Mouse (Mus musculus): ENCODE data around the gene Tle1.

The Tle1 gene

DNA sequence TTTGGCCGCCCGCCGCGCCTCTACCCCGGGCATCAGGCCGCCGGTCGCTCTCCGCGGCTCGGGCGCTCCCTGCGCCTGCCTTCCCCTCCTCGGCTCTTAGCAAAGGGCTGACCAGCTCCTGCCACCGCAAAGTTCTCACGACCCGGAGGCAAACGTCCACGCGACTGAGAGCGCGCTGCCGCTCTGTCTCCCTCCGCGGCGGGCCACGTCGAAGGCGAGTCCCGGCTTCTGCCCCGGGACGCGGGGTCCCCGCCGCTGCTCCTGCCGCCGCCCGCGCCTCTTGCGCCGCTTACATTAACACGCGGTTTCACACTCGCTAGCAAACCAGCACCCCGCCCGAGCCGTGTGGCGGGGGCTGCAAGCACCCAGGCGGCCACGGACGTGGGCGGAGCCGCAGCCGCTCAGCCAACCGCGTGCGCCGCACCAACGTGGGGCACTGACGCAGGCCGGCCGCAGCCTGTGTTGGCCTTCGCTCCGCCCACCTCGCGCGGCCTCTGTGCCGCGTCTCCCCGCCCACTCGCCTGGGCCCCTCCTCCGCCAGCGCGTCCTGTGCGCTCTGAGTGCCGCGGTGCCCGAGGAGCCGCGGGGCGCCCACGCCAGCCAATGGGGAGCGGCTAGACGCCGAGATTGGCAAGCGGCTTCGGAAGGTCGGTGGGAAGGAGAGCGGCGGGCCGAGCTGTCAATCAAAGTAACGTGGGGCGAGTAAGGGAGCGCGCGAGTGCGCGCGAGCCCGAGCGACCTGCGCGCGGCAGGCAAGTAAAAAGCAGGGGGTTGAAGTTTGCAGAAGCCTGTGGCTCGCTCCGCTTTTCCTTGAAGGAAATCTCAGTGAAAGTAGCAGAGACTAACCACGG is at the start of gene Tle1:
Gene Tle1, minus strand, starts transcription at position 361 of the 851 bp plus-strand sequence.
- peak; percentile 99 for DNase-seq

DNA sequence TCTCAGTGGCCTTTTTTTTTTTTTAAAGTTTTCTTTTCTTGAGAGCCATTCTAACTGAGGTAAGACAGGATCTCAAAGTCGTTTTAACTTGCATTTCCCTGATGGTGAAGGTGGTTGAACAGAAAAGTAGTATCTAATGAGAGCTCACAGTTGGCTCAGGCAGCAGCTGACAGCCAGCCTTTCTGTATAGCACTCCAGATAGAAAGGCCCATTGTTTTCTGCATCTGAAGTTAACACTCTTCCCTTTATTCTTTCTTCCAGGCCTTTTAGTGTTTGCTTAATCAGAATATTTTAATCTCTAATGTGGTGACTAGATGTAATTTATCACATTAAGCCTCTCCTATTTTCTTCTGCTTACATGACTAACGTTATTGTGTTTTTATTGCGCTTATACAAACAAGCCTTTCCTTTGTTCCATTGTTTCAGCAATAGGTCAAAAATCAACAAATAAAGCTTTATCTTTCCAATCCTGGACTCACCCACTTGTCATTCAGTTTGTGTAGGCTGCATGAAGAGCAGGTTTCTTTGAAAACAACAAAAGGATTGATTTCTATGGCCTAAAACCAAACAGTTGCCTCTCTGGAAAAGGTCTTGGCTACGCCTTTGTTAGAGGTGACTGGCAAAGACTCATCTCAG is 33.0 kb upstream of the Tle1 start:
- DNase-seq, result peak; percentile 5

DNA sequence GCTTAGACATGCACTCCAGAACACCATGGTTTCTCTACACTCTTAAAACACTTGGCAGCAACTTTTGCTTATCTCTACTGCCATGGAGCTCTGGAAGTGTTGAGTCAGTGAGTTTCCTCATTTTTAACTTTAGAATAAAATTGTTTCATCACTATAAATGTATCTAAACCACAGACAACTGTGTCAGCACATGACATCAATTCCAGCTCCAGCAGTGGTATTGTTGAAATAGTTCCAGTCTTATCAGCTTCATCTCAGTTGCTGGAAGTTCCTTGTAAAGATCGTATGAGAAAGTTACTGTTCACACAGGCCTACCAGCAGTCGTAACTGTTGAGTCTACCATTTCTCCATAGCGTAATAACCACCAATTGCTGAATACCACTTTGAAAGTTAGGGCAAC is 31.5 kb upstream of the Tle1 start:
- DNase-seq, result no peak

DNA sequence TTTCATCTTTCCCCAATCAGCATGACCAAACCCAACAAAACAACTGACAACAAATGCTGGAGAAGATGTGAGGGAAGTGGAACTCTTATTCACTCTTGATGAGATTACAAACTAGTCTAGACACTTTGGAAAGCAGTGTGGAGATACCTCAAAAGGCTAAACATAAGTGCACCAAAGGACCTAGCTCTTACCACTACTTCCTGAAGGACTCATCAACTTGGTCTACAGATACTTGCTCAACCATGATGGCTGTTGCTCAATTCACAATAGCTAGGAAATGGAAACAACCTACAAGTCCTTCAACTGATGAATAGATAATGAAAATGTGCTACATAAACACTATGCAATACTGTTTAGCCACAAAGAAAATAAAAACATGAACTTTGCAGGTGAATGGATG is 30.1 kb upstream of the Tle1 start:
- DNase-seq, result no peak

DNA sequence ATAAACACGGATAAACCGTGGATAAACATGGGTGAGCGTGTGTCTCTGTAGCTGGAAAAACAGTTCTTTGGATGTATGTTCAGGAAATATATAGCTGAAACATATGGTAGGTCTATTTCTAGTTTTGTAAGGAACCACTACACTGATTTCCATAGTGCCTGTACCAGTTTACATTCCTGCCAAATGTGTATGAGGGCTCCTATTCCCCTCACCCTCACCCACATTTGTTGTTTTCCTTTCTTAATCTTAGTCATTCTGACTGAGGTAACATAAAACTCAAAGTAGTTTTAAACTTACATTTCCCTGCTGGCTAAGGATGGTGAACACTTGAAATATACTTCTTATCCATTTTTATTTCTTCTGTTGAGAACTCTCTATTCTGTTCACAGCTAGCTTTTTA is 20.9 kb upstream of the Tle1 start:
- DNase-seq, result no peak

DNA sequence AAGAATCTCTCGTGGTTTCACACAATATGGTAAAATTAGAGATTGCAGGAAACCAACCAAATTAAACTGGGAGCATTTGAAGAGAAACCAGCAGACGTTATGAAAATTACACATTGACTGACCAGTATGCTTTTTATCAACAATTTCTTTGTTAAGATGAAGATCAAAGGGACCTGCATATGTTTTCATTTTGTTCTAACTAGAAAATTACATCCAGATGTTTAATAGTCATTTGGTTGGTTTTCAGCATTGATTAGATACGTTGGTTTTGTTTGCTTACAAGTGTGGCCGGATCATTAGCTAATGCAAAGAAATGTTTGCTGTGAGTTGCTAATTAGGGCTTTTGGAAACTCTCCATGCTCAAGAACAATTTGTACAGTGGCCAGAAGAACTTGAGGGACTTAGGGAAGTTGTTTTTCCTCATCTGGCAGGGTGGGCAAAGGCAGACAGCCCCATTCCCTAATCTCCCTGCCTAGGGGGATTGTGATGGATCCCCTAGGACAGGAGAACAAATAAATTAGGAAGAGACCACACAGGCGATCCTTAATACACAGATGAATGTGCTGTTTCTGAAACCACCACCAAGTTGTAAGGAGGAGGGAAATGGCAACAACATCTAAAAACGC is 3.8 kb upstream of the Tle1 start:
- no peak for DNase-seq

DNA sequence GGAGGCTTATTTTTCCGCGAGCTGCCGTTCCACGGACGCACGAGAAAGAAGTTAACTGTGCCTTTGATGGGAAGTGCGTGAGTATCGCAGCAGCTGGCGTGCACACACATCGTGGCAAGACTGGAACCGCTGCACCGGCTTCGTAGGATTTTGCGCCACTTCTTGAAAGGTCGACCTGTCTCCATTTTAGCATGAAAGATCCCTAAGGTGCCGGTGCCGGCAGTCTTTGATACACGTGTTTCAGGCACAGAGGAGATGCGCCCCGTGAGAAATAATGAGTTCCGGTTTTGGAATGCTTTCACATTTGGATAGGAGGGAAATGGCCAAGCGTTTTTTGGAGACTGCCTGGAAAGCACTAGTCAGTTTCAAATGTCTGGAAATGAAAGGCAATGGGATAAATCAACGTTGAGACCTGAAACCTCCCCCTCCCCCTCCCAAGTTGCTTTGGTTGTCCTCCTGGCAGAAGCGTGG is 837 bp upstream of the Tle1 start:
- peak; percentile 77 for DNase-seq

DNA sequence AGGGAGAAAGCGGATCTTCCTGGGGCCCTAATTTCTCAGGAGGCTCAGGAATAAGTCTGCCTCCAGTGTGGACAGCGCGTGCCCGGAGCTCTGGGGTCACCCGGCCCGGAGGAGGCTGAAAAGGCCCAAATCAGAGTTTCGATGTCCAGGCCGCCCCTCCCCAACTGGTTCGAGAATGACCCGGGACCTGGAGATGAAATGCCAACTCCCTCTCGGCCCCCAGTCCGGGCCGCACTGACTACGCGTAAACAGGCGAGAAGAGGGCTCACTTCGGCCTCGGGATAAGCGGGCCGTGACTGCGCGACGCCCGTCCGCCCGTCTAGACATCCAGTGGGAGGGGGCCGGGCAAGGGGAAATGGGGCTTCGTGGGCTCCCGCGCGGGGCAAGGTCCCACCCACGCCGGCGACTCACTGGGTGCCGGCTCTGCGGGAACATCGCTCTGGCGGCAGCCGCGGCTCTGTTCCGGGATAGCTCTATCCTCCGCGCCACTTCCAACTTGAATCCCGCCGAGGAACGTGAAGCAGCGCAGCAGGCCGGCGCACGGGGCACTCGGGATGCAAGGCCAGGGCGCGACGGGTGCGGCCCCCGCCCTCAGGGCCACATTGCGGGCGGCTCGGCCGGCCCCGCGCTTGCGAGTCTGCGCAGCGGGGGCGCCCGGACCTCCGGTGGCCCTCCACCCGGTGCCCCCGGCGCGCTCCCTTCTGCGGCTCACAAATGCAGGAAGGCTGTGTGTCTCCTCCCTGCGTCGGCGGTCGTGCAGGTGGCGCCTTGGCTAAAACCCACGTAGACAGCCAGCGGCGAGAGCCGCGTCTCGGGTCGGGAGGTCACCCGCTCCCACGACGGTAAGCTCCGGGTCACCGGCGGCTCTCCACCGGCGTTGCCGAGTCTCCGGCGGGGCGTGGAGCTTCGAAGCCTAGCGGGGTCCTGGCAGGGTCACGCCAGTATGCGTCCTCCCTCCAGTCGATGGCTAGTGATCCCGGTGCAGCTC is 854 bp downstream of the Tle1 start:
- DNase-seq, result peak; percentile 55

DNA sequence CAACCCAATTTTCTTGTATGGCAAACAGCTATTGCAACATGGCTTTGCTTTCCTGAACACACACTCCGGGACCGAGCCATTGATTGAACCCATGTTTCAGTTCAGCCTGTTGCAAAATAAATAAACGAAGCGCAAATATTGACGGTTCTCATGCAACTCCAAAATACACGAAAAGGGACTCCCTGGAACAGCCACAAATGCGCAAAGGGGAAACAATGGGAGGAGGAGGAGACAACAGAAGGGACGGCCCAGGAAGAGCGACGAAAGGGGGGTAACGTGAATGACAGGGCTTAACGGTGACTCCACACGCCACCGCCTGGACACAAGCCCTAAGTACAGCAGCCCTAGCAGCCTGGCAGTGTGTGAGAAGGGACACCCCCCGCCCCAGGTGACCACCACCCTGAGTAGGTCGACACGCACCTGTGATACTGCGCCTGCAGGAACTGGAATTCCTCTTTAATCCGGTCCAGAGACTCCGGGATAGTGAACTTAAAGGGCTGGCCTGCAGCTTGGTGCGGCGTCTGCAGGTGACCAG is 1.8 kb downstream of the Tle1 start:
- peak; percentile 84 for DNase-seq

DNA sequence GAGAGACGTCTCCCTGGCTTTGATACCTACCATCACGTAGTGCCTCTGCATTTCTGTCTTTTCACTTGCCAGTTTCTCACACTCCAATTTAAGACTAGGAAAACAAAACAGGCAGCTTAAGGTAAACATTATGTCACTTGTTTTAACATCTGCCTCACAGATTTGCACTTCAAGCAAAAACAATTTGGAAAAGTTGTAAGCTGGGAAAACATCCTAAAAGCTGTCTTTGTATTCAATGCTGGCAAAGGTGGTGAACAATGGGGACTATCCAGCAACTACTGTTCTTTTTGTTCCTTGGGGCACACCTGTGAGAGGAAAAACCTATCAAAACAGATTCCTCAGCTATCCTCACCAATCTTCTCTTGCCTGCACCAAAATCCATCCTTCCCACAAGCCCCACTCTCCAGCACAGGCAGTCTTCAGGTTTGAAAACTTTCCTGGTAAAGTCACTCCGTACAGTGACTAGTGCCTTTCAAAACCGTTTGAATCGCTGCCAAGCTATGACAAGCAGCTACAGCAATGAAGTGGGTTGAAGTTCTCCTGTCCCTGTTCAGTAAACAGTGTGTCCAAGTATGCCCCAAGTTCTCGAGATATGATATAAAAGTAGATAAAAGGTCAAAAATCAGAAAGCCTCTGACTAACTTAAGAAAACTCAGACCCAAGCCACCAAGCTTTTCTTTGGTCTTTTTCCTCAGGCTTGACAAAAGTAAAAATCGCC is 2.7 kb downstream of the Tle1 start:
- peak; percentile 53 for DNase-seq

DNA sequence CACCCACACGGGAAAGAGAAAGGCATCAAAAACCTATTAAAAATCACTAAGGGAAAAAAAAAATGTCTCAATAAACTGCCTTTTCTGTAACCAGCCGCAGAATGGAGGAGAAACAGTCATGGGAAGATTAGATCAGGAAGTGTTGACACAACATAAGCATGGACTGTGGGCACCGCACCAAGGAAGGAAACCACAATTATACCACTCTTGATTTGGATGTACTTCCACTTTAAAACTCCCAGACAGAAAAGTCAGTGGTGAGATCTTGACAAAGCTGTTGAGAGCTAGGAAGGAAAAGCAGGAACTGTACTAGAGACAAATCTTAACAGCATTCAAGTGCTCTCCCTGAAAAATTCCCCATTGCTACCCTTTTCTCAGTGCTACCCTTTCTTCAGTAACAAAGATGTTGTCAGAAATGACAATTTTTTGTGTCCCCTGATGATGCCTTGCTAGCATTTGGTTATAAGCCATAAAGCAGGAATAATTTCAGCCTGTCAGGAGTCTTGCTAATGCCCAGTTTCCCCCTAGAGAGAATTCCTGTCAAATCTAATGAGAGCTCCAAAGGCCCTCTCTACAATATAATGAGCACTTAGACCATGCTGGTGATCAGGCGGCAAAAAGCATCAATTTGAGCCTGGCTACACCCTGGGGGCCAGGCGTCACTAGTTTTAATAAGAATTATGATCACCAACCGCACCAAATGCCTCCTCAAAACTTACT is 5.4 kb downstream of the Tle1 start:
- DNase-seq, result no peak

DNA sequence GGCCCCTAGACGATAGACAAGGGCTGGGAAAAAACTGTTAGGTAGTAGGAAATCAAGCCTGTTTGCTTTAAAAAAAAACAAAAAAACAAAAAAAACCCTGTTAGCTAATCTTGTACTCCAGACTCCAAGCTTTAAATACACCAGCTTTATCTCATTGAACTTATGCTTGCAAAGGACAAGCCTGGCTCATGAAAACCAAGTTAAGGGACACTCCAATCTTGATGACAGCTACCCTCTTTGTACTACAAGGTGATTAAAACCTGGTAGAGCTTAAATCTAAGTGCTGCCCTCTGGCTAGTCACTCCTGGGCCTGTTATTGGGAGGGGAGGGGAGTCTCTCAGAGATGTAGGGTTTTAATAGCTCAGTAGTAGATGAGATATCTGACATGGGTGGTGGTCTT is 7.4 kb downstream of the Tle1 start:
- no peak for DNase-seq

DNA sequence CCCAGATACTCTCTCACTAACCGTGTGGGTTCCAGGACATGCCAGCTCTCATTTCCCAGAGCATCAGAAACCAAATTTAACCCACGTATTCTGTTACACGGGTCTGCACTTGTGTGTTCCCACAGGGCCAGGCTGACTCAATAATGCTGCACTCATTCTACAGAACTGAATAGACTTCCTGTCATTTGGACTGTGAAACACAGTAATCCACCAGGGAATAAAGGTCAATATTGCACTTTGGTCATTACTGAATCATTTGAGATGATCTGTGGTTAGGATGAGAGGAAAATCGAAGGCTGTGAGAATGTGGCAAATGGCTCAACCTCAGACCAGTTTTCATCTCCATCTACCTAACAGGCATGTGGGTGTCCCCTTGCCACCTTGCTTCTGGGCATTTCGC is 16.2 kb downstream of the Tle1 start:
- no peak for DNase-seq

DNA sequence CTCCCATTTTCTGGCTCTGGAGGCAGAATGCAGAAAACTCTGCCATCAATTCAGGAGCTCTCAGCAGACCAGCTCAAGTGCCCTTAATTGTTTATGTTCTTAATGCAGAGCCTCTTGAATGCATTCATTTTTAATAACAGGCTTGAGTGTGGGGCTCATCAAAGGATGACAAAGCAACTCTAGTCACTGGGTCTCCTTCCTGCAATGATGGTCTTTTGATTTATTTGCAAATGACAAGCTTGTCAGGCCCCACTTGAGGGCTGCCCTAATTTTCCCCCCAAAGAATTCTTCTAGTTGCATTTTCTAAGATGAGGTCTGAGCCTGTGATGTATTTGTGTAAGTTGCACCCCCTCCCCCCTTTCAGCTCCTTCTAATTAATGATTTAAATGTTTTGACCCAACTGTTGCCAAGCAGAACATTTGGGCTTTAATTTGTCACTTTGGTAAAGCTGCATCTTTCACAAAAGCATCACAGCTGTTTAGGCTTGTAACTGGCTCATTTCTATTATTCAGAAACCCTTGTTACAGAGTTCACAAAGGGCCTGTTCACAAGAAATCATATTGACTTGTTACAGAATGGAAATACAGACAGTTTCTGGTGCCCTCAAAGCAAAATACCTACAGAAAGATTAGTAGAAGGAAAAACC is 18.3 kb downstream of the Tle1 start:
- DNase-seq, result no peak

DNA sequence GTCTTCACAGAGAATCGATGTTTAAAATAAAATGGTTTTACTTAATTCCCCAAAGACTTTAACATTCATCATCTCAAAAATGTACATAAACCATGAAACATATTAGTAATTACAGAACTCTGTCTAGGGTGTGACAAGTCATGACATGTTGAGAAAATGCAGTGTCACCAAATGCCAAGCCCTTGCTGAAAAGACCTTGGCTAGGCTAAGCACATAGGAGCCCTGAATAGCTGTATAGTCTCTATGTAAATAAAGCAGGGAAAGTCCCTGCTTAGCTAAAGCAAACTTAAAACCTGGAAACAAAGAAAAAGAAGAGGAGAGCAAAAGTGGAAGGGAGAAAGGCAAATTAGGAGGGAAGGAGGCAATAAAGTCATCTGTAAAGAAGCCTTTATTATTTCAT is 24.8 kb downstream of the Tle1 start:
- no peak for DNase-seq

DNA sequence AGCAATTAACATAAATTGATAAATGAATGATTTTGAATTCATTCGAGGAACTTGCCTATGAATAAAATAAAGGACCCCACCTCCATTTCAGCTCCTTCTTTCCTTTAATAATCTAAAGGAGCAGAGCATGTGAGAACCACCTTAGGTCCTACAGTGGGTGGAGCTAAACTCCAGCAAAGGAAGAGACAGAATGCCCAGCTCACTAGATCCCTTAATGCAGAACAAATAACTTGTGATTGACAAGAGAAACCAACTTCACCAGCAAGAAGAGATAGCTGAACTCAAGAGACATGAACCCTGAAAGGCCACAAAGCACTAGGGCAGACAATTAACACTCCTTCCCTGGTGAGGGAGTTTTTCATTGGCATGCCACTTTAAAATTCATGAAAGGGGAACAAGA is 32.5 kb downstream of the Tle1 start:
- DNase-seq, result no peak

DNA sequence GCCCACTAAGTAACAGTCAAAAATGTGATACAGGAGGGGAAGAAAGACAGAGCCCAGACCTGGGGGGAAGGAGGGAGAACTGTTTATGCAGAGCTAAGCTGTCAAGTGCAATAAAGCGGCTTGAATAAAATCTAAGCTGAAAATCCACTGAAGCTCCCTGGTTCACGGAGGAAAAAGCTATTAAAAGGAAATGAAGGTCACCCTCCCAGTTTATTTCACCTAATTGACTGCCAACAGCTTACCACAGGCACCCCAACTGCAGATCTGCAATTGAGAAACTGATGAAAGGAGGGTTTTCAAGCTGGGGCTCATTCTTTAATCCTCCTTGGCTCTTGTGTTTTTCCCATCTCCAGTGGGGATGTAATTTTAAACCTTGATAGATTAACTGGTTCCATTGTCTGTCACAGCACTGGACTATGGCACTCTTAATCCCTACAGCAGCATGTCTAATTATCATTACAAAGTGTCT is 32.9 kb downstream of the Tle1 start:
- no peak for DNase-seq

DNA sequence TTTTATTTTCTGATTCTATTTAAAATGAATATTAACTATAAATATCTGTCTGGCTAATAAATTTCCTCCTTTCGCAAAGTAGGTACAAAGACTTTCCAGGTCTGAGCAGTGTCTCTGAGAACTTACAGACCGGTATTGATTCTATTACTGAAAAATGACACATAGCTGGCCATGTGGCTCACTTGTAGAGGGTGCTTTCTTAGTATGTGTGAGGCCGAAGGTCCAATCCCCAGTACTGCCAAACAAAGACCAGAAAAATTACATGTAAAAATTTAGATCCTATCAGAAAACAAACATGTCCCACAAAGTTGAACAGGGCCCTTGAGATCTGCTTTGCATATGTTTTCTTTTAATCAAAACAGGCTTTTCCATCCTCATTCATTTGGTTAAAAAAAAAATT is 33.5 kb downstream of the Tle1 start:
- no peak for DNase-seq

DNA sequence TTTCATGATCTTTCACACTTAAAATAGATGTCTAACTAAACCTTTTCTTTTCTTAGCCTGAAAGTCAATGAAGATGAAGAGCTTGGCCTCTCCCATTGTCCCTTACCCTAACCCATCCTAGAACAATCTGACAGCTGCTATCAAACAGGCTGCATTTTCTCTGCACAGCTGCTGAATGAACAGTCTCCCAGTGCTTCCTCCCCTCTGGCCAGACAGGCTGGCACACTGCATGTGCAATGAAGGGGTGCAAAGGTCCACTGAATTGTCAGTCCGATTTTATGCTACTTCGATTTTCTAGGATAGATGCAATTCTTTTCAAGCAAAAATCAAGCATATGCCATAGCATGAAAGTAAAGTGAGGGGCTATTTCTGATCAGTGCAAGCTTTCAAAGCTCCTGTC is 34.2 kb downstream of the Tle1 start:
- no peak for DNase-seq

DNA sequence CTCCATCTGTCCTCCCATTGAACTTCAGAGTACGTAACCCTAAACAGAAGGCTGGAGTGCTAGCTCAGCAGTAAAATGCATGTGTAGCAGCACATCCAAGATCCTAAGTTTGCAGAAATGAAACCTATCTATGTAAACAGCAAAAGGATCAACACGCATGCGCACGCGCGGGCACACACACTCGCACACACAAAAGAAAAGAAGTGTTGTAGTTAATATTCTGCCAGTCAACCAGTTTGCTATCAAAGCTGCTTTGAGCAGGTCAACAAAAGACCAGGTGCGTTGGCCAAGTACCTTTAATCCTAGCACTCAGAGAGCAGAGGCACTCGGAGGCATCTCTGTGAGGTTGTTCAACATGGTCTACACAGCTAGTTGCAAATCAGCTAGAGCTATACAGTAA is 35.0 kb downstream of the Tle1 start:
- no peak for DNase-seq
